Mouse (Mus musculus): ENCODE measurements around the gene Mbnl1.

GRCm38 (mm10) chr3:60515430-60515829 lies 42.8 kb downstream of the Mbnl1 start:
- TF ChIP-seq CTCF (IDR thresholded peaks at IDR 0.05): no peak
- TF ChIP-seq POLR2A (IDR thresholded peaks at IDR 0.05; ENCODE audit: insufficient read depth, low read depth, low read length): no peak

All from heart, adult 2 months (tissue).